Mouse (Mus musculus) MEL-GATA-1-ER (cell line): Measurements from ENCODE around the gene Lcp2.

Experiments
- DNase-seq: peaks from one replicate; pipeline ENCODE4 v3.0.0-alpha.2; 2012; ENCODE audit warnings: low read depth; ENCODE audit errors: extremely low read depth

Gene Lcp2

DNA sequence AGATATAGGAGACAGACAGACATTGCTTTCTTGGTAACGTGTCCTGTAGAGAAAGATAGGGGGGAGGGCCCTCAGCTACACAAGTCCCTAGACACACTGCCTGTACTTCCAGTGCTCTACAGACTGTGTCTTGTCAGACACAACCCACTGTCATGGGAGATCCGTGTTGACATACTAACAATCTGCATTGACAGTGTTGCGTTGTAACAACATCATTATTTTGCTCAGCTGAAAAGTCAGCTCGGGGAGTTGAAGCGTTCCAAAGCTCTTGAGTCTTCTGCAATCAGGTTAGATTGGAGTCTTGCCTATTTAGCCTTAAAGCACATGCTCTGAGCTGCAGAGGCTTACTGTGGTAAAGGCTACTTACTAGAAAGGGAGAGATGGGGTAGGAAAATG is 820 bp downstream of the Lcp2 start:
- DNase-seq: no peak

- DNase-seq: no peak
Observed at GRCm38 (mm10) chr11:34048375-34049124, 1.8 kb downstream of the Lcp2 start.

DNA sequence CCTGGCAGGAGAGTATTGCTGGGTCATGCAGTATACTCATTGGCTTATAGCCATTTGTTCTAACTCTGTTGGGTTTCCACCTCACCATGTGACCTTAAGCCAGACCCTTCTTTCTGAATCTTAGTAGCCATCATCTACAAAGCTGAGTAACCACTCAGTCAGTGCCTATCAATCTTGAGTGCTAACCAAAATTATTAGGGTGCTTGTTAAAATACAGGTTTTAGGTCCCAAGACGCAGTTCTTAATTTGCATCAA is 2.3 kb downstream of the Lcp2 start:
- no peak for DNase-seq

DNA sequence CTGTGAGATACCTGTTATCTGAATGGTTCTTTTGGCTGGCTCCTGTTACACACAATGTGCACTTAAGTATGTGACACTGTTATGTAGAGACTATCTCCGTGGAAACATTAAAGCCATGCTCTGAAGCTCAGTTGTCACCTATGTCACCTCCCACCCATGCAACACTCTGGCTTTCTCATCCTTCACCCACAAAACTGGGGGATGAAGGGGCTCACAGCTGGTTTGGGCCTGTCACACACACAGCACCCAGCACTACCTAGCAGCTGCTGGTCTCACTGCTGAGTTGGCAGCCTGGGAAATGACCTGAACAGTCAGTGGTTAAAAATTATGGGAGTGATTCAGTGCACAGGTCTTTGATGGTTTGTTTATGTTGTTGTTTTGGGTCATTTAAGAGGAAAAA is 3.3 kb downstream of the Lcp2 start:
- DNase-seq: no peak

- no peak for DNase-seq
Observed at GRCm38 (mm10) chr11:34050643-34051042, 3.9 kb downstream of the Lcp2 start.

DNA sequence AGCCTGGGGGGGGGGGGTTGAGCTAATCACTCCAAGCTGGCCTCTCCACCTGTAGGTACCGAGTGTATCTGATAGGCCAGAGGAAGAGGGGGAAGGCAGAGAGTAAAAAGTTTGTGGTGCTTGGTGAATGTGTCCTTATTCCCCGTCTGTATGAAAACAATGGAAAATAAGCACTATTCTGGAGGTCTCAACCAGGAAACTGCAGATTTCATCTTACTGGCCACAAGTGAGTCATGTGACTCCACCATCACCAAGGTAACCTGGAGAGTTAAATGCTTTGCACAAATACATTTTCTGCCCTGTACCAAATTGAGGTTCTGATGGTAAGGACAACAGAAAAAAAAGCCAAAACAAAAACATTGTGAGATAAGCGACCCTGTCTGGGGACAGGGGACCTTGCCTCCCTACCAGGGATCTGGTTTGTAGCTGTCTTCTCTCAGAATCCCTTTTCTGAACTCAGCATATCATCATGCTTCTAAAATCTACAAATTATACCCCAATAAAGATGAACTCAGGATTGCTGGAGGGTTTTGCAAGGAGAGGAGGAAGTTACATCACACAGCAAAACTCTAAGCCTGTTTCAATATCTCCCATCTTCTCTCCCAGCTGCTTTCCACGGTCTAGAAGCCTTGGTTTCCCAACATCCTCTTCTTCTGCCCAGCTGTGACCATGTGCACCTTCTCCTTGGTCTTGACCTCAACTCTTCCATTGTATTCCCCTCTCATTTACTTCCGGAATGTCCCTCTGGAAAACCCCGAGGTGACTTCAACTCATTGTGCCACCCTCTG is 6.5 kb downstream of the Lcp2 start:
- no peak for DNase-seq

DNA sequence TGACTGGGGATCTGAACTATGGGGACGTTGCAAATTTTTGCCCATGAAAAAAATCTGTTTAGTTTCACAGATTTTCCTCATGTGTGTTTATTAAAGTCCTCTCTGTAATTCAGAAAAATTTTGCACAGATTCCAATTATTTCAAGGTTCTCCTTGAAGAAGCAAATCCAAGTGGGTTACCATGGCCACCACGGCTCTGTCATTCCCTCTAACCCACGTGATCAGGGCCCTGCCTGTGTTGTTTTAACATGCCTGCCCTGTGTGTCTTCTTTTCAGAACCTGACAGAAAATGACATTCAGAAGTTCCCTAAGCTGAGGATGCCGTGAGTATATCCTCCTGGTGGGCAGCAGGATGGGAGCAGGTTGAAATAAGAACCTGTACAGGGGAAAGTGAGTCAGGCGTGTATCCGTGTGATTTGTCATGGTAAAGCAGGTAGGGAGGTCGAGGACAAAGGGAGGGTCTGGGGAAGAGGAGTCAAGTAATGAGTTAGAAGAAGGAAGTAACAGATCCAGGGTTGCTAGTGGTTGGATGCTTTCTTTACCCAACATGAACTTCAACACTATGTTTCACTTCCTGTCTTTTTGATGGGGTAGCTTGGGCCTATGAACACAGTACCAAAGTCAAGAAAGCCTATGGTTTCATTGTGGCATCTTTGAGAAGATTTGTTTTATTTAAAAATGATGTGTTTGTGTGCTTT is 7.5 kb downstream of the Lcp2 start:
- no peak for DNase-seq

GRCm38 (mm10) chr11:34056715-34057114 is 10.0 kb downstream of the Lcp2 start:
- no peak for DNase-seq

- peak; percentile 94 for DNase-seq
Observed at GRCm38 (mm10) chr11:34058332-34058731, 11.6 kb downstream of the Lcp2 start.

DNA sequence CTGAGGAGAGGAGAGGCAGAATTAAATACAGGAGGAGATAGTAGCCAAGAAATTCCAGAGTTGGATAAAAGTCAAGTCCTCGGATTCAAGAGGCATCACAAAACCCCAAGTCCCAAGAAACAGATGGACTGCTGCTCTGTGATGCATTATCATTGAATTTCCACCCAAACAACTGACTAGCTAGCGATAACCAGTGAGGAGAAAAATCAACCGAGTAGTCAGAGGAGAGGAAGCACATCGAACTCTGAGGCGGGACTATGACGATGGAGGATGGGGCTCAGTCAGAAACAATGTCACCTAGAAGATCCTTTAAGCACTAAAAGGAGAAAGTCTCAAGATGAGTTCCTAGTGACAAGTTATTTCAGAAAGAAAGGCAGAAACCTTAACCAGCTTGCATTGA is 12.2 kb downstream of the Lcp2 start:
- no peak for DNase-seq

GRCm38 (mm10) chr11:34061740-34062139 is 15.0 kb downstream of the Lcp2 start:
- DNase-seq: no peak

GRCm38 (mm10) chr11:34063257-34063656 is 16.5 kb downstream of the Lcp2 start:
- DNase-seq: no peak

DNA sequence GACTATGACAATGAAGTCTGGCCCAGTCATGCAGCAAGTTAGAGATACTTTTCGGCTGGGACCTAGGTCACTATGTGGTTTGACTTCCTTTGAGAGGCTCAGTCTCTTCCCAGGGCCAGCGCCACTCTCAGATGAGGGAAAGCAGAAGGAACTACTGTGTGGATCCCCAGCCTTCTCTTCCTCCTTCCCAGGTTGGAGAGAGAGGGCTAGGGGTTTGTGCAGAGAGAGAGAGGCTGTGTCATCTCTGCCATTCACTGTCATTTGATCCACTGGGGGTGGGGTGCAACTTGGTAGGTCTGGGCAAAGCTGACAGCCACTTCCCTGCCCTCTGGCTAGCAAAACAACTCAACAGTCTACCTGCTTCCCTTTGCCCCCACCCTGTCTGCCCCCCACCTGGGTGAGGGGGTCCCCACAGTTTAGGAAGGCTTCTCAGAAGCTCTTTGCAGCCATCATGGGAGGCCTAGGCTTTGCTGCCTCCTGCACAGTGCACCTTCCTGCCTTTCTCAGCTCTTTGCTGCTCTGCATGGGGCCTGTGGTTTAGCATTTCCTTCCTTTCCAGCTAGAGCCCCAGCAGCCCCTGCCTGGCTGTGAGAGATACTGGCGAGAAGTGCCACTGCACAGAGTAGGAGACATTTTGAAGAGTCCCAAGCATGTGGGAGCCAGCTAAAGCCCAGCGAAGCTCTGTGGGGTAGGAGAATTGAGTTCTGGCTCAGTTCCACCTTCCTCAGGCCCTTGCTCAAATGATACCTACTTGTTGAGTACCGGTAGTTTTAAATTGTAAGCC is 17.2 kb downstream of the Lcp2 start:
- peak; percentile 99 for DNase-seq

GRCm38 (mm10) chr11:34070596-34070995 is 23.9 kb downstream of the Lcp2 start:
- no peak for DNase-seq

GRCm38 (mm10) chr11:34072309-34072708 is 25.6 kb downstream of the Lcp2 start:
- peak; percentile 60 for DNase-seq

- peak; percentile 53 for DNase-seq
Observed at GRCm38 (mm10) chr11:34073776-34074175, 27.1 kb downstream of the Lcp2 start.

- DNase-seq: no peak
Observed at GRCm38 (mm10) chr11:34077870-34078269, 31.1 kb downstream of the Lcp2 start.

DNA sequence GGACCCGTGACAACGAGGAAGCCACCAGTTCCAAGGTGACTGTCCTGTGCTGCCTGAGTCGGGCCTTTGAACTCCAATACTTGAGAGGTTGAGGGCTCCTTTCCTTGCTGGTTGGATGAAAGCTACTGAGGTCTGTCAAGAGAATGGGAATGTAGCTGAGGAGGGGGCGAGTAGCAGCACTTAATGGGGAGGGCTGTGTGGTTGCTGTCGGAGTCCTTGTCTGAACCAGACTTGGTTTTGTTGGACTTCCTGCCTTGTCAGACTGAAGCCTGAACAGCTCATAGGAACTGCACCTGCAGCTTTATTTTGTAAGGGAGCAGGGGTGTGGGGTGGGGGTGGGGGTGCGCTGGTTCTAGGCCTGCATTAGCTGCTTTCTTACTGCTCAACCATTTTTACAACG is 31.9 kb downstream of the Lcp2 start:
- no peak for DNase-seq

DNA sequence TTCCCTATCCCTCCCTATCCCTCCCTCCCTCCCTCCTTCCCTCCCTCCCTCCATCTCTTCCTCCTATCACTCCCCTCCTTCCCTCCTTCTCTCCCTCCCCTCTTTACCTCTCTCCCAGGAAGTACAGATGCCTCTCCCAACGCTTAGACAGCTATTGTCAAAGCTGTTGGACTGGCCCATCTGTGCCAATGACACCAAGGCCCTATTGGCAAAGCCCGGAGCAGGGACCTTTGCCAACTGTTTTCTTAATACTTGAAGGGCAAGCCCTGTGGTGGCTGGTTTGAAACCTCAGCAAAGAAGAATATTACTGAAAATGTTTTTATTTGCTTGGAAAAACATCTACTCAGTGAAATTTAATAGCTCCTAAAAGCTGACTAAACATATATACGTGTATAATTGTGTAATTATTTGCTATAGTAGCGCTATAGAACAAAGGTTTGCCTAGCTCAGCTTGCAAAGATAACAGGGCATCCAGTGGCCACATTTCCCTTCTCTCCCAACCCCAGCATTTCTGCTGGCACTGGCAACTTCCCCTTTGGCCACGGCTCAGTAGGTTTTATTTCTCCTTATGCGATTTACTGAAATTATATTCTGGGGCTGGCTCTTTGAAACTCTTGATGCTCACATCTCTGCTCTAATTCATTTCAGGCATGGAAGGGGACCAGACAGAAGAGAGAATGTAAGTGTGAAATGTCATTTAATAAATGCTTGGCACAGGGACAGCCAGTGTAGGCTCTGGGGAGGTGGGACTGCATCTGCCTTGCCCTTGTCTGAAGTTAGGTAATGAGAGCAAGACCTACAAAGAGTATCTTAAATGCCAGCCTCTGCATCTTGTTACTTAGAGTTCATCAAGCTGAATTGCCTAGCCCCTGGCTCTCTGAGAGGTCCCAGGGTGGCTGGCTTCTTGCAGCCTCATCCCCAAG is 33.1 kb downstream of the Lcp2 start:
- DNase-seq: peak; percentile 57

DNA sequence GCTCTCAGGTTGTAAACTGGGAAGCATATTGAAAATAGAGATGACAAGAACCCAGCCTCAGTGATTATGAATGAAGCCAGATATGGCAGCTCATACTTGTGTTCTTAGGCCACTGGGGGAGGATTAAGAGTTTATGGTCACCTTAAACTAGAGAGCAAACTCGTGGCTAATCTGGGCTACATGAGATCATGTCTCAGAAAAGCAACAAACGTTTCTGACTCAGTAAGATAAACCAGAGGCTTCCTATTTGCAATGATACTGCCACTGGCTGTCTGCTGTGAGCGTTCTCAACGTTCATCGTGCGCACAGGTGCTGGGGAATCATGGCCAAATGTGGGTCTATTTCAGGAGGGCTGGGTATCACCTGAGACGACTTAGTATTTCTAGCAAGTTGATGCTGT is 37.1 kb downstream of the Lcp2 start:
- no peak for DNase-seq

DNA sequence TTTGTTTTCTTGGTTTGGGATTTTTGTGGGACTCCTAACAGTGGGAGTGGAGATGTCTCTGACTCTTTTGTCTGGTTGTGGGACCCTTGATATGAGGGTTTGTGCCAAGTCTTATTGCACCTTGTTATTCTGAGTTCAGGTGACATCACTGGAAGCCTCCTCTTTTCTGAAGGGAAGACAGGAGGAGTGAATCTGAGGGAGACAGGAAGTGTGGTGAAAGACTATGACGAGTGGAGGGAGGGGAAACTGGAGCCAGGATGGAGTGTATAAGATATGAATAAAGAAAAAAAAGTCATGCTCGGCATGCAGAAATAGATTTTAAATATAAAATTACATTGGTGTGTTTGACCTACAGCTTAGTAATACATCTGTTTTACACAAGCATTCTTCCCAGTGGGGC is 37.9 kb downstream of the Lcp2 start:
- no peak for DNase-seq
